Mouse (Mus musculus): ENCODE results near the gene Gm30191.
A peak's percentile ranks its signal among the peaks of the same experiment; 100 is the strongest.

The Gm30191 gene

DNA sequence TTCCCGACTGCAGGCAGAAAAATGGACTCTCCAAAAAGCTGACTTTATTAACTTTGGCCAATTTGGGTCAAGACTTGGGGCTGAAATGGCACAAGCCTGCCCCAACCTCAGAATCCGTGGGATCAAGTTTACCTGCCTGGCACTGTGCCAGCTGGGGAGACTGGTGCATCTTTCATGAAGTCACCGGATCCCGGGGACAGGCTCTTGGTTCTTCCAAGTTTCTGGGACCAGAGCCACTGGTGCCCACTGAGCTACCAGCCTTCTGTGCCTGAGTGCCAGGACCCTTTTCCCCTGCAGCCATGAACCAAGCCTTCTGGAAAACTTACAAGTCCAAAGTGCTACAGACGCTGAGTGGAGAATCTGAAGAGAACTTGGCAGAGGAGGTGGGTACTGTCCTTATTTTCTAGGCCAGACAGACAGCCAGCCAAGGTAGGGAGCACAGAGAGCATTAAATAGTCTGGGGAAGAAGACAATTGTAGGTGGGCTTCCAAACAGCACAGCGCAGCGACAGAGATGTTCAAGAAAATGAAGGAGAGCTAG is at the start of gene Gm30191:
Gm30191 (plus strand) TSS at position 217 of the 540 bp plus-strand sequence.
- no peak for DNase-seq (ENCODE audit: extremely low spot score, low spot score)

DNA sequence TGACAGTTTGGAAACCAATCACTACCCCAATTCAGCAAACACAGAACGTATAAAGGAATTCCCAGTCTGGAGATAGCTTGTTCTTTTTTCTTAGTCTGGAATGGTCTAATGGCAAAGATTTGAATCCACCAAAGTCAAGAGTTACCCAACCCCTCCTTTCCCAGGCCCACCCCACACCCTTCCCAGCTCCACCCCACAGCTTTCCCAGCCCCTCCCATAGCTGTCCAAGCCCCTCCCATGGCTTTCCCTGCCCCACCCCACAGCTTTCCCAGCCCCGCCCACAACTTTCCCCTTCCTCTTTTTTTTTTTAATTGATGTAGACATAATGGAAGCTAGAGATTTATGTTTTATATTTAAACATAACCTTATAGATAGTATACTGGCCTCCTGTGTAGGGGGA is 47.4 kb upstream of the Gm30191 start:
- DNase-seq (ENCODE audit: extremely low spot score, low spot score) = no peak

DNA sequence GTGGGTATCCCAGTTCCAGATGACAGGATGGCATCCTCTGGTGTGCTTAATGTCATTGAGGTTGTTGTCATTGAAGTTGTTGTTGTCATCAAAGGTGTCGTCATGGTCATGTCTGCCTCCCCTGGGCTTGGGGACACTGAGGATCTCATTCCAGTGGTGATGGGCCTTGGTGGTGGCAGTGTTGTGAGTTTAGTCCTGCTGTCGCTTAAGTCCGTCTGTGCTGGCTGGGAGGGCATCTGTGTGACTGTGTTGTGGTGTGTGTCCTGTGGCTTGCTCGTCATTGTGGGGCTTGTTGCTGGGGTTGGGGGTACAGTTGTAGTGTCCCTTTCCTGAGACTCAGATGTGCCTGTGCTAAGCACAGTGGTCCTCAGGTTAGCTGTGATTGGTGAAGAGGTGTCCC is 43.8 kb upstream of the Gm30191 start, which contains the start of gene Gm7534:
Gm7534 (minus strand) TSS at position 101 of the 400 bp plus-strand sequence.
- no peak for DNase-seq (ENCODE audit: extremely low spot score, low spot score)

DNA sequence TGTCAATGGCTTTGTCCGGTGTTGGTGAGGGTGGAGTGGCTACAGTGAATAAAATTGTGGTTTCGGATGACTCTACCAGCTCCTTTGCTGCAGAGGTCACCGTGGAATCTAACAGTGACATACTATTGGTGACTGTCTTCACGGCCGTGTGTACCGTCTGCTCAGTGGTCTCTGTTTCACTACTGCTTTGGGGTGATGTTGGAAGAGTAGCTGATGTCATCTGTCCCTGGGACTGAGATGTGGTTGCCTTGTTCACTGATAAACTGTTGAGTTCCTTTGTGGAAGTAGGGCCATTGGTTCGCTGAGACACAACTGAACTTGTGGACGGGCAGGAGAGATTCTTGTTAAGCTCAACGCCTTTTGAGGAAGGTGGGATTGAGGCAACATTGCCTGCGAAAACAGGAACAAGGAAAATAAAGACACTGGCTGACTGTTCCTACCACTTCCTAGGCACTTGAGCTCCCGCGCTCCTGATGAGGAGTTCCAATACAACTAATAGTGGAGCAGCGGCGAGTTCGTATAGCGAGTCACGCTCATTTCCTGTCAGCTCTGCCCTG is 43.3 kb upstream of the Gm30191 start:
- no peak for DNase-seq (ENCODE audit: extremely low spot score, low spot score)

DNA sequence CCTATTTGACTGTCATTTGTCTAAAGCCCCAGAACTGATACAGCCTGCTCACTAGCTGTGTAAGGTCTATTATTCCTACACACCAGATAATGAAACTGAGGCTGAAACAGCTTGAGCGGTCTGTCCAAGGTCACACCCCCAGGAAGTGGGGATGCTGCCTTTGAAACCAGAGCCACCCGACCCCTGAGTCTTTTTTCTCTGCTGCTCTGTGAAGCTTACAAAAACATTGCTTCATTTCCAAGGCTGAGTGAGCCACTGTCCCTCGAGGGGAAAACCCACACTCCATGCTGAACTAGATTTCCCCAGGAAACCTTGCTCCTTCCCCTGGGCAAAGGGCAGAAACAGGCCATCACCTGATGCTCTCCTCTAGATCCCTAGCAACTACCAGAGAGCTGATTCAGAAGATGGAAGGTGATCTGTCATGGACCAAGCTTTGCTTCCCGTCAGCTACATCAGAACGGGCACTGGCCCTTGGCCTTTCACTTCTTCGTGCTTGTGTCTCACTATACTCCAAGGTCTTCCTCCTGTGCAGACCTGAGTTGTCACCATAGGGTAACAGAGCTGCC is 40.2 kb upstream of the Gm30191 start:
- no peak for DNase-seq (ENCODE audit: extremely low spot score, low spot score)

DNA sequence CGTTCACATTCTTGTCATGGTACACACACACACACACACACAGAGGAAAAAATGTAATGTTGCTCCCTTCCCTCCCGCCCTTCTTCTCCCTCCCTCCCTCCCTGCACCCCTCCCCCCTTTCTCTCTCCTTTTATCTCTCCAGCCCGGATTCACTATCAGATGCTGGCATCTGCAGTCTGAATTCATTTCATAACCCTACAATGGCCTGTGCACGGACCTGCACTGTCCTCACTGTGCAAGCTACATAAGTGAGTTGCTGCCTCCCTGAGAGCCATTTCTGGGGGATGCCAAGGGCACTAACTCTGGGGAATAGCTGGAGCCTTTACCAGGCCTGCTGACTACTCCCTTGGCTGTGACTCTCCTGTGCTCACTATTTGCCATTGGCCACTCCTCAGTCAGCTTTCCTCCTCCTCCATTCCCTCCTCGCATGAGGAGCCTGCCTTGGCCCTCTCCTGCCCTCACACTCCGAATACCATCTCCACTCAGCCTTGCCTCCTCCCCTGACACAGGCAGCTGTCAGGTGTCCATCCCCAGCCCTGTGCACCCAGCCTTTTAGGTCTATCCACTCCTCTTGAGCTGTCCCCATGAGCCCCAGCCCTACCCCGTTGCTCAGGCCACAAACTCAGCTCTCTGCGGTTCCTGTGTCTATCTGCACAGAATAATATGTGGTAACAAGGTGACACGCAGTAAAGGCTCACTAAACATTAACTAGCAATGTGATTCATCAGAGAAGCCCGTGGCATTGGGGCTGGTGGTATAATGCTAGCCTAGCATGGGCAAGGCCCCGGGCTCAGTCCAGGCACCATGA is 23.7 kb upstream of the Gm30191 start:
- no peak for DNase-seq (ENCODE audit: extremely low spot score, low spot score)

DNA sequence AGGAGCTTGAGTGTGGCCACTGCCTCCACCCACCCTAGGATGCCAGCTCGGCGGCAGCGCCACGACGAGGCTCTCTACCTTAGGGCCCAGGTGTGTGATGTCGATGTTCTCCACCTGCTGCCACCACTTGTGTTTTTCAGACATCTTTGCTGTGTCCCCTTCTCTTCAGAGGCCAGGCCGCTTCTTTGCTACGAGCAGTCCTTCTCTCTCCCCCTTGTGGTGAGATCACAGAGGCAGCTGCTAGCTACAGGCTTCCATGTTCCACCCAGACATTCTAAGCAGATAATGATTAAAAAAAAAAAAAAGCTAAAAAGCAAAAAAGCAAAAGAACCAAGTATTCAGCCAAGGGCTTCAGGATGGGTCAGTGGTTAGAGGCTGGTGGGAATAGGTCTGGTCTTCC is 19.5 kb upstream of the Gm30191 start, which contains the start of gene Catsper4:
Catsper4 (minus strand) TSS at position 190 of the 400 bp plus-strand sequence.
- DNase-seq (ENCODE audit: extremely low spot score, low spot score) = no peak

DNA sequence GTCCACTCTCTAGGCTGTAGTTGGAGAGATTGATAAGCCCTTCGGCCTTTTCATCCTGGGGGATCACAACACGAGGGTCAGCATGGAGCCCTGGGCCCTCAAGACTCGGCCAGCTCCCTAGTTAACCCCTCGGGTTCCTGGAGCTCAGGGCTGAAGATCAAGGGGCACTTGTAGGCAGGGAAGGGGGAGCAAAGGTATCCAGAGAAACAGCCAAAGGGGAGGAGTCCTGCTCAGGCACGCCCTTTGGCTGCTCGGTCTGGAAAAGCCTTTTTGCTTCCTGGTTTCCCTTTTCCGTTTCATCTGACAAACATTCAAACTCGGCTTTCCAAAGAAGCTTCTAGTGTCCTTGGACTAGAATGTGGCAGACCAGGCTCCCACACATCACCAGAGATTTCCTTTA is 16.3 kb upstream of the Gm30191 start:
- DNase-seq (ENCODE audit: extremely low spot score, low spot score) = no peak

DNA sequence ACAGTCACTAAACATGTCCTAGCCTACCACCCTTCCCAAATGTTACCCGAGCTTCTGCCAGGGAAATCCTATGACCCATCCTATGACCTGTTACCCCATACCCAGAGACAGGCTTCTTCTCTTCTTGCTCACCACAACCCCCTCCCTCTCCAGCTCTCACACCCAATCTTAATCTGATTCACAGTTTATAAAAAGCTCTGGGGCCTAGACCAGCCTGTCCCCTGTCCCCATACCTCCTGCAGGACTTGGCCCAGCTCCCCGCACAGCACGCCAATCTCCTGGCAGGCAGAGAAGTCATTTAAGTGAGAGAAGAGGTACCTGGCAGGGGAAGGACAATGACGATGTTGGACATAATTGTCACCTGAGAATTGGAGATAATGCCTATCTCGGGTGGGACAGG is 11.9 kb upstream of the Gm30191 start:
- DNase-seq (ENCODE audit: extremely low spot score, low spot score) = no peak

DNA sequence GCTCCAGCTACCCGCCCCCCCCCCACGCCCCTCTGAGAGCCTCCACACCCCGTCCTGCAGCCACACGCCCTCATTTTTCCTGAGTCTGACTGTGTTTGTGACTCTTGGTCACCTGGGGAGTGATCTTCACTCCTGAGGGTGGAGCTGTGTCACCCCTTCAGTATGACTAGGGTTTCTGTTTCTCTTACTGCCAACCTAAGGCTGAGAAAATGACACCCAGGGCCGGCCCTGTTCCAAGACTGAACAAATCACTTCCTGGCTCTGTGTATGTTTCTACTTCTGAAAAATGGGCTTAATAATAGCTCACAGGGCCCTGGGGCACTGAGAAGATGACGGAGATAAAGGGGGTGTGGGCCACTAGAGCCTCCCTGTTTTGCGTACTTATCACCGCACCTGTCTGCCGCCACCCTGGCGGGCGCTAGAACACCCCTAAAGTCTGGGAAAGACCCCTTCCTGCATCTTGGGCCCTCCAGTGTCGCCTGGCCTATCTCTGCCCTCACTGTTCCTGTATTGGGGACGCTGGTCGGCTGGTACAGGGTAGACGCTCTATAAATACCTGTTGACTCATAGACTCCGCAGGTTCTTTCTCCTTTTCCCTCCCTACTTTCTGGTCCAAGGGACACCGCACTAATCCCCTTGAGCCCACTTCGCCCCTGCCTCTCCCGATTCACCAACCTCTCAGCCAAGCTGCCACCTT is 9.0 kb upstream of the Gm30191 start:
- no peak for DNase-seq (ENCODE audit: extremely low spot score, low spot score)

DNA sequence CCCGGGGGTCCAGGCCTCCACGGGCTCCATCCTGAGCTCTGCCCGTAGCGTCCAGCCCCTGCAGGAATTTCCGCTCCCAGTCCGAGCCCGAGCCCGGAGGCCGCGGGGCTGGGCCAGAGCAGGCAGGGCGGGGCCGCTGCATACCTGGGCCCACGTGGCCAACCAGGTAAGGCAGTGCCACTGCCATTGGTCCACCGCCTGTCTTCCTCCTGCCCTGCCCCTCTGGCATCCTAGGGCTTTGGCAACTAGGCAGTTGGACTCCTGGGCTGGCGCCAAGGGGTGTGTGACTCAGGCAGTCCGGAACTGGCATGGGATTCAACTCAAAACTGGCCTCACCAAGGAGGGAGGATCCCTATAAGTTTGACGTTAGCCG is 8.5 kb upstream of the Gm30191 start, which contains the start of gene Cnksr1:
Cnksr1 (minus strand) TSS at position 121 of the 373 bp plus-strand sequence.
- no peak for DNase-seq (ENCODE audit: extremely low spot score, low spot score)

DNA sequence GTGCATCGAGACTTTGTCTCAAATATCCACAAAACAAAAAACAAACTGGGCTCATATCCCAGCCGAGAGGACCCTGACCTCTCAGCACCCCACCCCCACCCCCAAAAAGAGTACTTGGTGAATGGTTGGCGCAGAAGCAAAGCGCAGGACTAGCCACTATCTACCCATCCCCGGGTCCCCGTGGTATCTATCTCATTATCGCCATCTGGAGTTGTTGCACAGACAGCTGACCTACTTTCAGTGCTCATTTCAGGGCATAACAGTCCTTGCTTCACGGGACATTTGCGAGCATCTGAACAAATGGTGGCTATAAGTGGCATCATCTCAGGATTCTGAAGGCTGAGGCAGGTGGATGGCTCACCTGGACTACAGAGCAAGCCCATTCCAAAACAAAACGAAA is 8.0 kb upstream of the Gm30191 start:
- DNase-seq (ENCODE audit: extremely low spot score, low spot score) = no peak

DNA sequence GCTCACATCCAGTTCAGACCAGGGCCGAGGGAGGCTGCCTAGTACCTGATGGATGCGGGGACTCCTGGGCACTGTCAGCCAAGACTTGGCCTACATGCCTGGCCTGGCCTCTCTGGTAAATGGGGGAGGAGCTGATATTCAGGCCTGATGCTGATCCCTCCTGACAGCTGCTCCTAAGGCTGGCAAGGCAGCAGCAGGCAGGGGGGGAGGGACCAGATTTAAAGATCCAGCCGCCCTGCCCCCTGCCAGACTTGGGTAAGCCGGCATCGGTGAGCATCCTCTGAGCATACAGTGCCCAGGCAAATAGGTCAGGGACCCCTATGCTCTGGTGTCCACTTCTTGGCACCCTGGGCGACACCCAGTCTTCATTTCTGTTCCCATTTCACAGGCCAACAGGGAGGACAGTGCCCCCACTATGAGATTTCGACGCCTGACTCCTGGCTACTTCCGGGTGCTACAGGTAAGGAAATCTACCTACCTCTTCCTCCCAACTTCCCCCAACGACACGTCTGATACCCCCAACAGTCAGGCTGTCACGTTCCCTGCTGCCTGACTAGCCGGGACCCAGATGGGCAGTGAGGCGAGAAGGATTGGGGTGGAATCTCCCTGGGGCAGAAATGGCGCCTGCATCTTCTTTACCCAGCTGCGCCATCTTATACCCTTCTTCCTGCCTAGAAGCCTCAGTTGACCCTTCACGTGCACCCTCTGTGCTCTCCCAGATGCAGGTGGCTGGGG is 3.1 kb upstream of the Gm30191 start, which contains the start of gene E130218I03Rik:
E130218I03Rik (plus strand) TSS at position 147 of the 735 bp plus-strand sequence.
- DNase-seq (ENCODE audit: extremely low spot score, low spot score) = no peak

DNA sequence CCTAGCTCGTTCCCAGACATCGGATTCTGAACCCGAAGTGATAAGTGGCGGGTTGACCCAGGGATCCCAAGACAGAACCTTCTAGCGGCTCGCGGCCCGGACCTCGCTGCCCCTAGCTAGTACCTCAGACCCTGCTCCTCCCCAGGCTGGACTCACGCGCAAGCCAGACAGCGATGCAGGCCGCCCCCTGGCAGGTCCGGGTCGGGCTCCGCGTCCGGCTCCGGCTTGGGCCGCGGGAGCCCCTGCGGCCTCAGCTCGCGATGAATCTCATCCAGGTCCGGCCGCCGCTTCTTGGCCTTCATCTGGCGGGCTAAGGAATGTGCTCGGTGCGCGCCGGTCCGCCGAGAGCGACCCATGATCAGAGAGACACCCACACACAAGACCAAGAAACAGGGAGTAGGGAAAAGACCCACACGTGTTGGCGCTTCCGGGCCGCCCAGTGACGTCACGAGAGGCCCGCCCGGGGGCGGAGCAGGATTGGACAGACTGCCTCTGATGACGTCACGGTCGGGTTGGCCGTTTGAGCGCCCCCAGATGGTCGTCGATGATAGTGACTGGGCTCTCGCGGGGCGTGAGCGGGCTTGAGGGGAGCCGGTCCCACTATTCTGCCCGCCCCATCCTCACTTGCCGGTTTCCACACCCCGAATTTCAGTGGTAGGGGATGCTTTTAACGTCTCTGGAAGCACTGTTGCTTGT is 1.4 kb upstream of the Gm30191 start, which contains the start of gene Zfp593:
Zfp593 (minus strand) TSS at position 445 of the 696 bp plus-strand sequence.
- DNase-seq (ENCODE audit: extremely low spot score, low spot score) = peak; percentile 98

DNA sequence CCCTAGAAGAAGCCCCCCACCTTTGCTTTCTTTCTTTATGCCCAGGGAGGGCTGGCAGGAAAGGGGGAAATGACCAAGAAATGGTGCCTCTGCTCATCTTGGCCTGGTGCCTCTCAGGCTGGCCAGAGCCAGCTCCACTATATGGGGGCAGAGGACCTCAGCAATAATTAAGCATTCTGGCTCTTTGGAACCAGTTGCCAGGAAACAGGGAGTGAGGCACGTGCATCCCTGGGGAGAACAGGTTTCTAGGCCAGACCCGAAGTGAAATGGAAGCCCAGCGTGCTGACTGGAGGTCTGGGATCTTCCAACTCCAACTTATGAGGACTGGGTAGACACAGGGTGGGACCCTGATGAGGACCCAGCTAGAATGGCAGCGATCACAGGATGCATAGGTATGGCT is 479 bp upstream of the Gm30191 start:
- no peak for DNase-seq (ENCODE audit: extremely low spot score, low spot score)

DNA sequence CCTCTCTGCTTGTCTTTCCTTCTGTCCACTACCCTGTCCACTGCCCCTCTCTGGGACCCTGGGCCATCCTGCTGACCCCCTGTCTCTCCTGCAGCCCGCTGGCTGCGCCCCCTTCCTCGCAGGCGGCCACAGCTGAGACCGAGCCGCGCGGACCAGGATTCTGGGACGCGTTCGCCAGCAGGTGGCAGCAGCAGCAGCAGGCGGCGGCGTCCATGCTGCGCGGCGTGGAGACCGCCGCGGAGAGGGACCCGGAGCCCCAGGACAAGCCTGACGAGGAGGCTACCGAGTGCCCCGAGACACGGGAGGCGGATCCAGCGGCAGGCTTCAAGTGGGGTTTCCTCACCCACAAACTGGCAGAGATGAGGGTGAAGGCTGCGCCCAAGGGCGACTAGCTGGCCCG is 2.9 kb downstream of the Gm30191 start:
- DNase-seq (ENCODE audit: extremely low spot score, low spot score) = peak; percentile 89

DNA sequence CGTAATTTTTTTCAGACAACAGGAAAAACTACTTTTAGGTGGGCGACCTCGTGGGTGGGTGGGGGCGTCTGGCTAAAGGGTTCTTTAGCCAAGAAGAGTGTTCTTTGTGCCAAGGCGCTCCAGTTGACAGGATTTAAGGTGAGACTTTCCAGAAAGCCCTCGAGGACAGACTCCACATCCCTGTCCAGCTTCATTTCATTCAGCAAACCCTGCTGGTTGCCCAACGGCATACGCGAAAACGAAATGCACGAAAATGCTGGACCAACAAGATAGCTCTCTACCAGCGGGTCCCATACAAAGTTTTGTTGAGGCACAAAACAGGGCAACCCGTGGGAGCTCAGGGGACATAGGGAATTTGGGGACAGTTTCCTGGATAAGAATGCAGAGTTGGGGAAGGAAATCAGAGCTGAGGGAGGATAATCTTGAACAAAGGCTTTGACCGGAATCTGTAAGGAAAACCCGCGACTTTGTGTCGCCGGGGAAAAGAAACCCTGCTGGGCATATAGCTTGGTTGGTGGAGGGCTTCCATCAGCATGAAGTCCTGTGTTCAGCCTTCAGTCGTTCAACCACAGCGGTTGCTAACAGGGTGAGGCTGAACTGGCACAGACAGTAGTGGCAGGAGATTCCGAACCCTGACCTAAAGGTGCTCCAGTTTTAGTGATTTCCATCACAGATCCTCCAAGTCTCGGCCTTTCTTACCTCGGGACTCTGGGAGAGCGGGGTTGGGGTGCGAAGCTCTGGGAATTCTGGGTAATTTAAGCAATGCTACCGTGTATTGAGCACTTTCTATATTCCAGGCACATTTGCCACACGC is 3.6 kb downstream of the Gm30191 start:
- DNase-seq (ENCODE audit: extremely low spot score, low spot score) = peak; percentile 42

DNA sequence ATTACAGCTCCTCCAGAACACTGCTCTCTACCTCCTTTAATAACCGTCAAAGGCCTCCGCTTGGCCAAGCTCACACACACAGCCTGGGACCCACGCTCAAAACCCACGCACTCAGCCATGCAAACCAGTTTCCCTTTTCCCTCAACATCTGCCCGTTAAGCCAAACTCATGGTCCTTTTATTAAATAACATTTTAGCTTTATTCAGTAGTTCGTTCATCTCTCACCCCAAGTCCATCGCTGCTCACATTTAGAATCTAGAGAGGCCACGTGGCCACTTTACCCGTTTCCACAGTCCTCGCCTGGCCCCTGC is 4.2 kb downstream of the Gm30191 start:
- no peak for DNase-seq (ENCODE audit: extremely low spot score, low spot score)
